Mouse (Mus musculus) stomach, postnatal 0 days (tissue): ENCODE measurements around the gene Xrn2.

Source experiments
- CTCF ChIP-seq: IDR thresholded peaks from 2 replicates; pipeline ENCODE4 v1.5.1; 2016; ENCODE audit warnings: antibody characterized with exemption, low read depth, mild to moderate bottlenecking, moderate library complexity
- EP300 ChIP-seq: optimal IDR thresholded peaks from 2 replicates; pipeline ENCODE3; 2016; ENCODE audit warnings: antibody characterized with exemption

DNA sequence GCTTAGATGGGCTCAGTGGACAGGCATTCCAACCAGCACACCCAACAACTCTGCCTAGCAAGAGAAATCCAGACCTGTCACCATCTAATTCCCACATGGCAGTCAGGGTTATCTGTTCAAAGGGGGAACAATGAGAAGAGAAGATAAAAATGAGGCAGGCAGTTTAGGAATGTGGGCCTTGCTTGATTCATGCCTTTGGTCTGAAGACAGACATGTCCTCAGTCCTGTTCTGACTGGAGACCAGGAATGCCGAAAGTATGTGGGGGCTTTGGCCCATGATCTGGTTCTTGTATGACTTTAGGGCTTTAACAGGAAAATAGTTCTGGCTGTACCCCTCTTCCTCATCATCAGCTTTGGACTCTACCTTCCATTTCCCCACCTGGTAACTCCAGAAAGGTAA, 27.0 kb upstream of the Xrn2 start:
- TF ChIP-seq EP300 (no peak), CTCF (no peak)
